Mouse (Mus musculus): Measurements from ENCODE around the gene Ier5l.

Ier5l gene

GRCm38 (mm10) chr2:30474039-30474438, at the start of gene Ier5l:
Ier5l (minus strand) TSS chr2:30474219.
- no peak for DNase-seq (ENCODE audit: extremely low spot score, low read depth, low spot score)

GRCm38 (mm10) chr2:30523727-30524126, 49.7 kb upstream of the Ier5l start:
- no peak for DNase-seq (ENCODE audit: extremely low spot score, low read depth, low spot score)

- DNase-seq (ENCODE audit: extremely low spot score, low read depth, low spot score) = no peak
Measured at GRCm38 (mm10) chr2:30510711-30511380, 36.8 kb upstream of the Ier5l start.

GRCm38 (mm10) chr2:30507138-30507727, 33.2 kb upstream of the Ier5l start:
- DNase-seq (ENCODE audit: extremely low spot score, low read depth, low spot score) = no peak

- no peak for DNase-seq (ENCODE audit: extremely low spot score, low read depth, low spot score)
Measured at GRCm38 (mm10) chr2:30503677-30504621, 29.9 kb upstream of the Ier5l start.

- DNase-seq (ENCODE audit: extremely low spot score, low read depth, low spot score) = no peak
Measured at GRCm38 (mm10) chr2:30501701-30502100, 27.7 kb upstream of the Ier5l start.

- no peak for DNase-seq (ENCODE audit: extremely low spot score, low read depth, low spot score)
Measured at GRCm38 (mm10) chr2:30495909-30496861, 22.2 kb upstream of the Ier5l start.

GRCm38 (mm10) chr2:30495000-30495908, 21.2 kb upstream of the Ier5l start:
- DNase-seq (ENCODE audit: extremely low spot score, low read depth, low spot score) = no peak

- DNase-seq (ENCODE audit: extremely low spot score, low read depth, low spot score) = no peak
Measured at GRCm38 (mm10) chr2:30490384-30490783, 16.4 kb upstream of the Ier5l start.

- DNase-seq (ENCODE audit: extremely low spot score, low read depth, low spot score) = no peak
Measured at GRCm38 (mm10) chr2:30487597-30487996, 13.6 kb upstream of the Ier5l start.

GRCm38 (mm10) chr2:30478526-30478925, 4.5 kb upstream of the Ier5l start:
- no peak for DNase-seq (ENCODE audit: extremely low spot score, low read depth, low spot score)

GRCm38 (mm10) chr2:30476241-30476640, 2.2 kb upstream of the Ier5l start:
- no peak for DNase-seq (ENCODE audit: extremely low spot score, low read depth, low spot score)

- no peak for DNase-seq (ENCODE audit: extremely low spot score, low read depth, low spot score)
Measured at GRCm38 (mm10) chr2:30475457-30475856, 1.4 kb upstream of the Ier5l start.

GRCm38 (mm10) chr2:30474776-30475175, 757 bp upstream of the Ier5l start:
- no peak for DNase-seq (ENCODE audit: extremely low spot score, low read depth, low spot score)

- no peak for DNase-seq (ENCODE audit: extremely low spot score, low read depth, low spot score)
Measured at GRCm38 (mm10) chr2:30473431-30474031, 488 bp downstream of the Ier5l start.

GRCm38 (mm10) chr2:30472731-30473351, 1.2 kb downstream of the Ier5l start:
- DNase-seq (ENCODE audit: extremely low spot score, low read depth, low spot score) = no peak

GRCm38 (mm10) chr2:30471795-30472720, 2.0 kb downstream of the Ier5l start:
- no peak for DNase-seq (ENCODE audit: extremely low spot score, low read depth, low spot score)

- no peak for DNase-seq (ENCODE audit: extremely low spot score, low read depth, low spot score)
Measured at GRCm38 (mm10) chr2:30471051-30471450, 3.0 kb downstream of the Ier5l start.

Measured in hindlimb bud, embryonic 11.5 days (tissue).